Mouse (Mus musculus): ENCODE data around the gene Cd302. TPM values are rescaled to one million over a fixed set of nuclear protein-coding genes. Genes with fewer than 3 reads are reported as not detected.

The Cd302 gene
- polyA plus RNA-seq, 1 experiment from 2014 or later = 14.8 TPM

DNA sequence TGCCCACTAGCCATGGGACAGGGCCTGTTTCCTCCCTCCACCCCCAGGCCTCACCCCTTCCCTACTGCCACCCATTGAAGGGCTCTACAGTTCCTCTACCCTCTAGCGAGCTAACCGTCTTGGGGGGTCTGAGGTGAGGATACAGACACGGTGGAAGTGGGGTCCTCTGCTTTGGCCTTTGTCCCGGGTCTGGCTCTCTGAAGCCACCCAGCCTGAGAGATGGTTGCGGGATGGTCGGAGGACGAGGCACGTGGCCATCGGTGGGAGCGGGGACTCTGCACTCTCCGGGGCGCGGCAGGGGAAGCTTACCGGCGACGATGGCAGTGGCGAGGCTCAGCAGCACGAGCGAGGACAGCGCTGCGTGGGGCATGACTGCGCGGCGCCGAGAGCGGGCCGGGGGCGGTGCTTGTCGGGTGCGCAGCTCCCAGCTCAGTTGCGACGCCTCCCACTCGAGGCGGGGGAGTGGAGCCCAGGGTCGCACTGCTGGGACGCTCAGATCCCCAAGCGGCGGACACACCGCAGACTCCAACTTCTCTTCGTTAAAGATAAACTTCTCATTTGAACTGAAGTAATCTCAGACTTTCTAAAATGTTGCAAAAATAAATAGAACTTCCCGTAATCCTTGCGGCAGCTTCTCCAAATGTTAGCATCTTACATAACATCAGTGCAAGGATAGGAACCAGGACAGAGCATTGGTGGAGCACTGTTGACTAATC, 379 bp downstream of the Cd302 start:
- H3K27ac ChIP-seq = no peak overlapping the region
- no peaks in the 10 kb centered on the region for H3K9me3 ChIP-seq
- H3K4me3 ChIP-seq = peak overlapping the region; percentile 36
- no peaks in the 10 kb centered on the region for H3K36me3 ChIP-seq
- ATAC-seq (ENCODE audit: low FRiP score, low read depth) = peak; percentile 90
- 1% methylated on average over 42 of the region's 42 CpGs for WGBS
- peak overlapping the region; percentile 50 for H3K9ac ChIP-seq
- H3K4me2 ChIP-seq (replicated peaks) = peak overlapping the region; percentile 79
- peaks cover 12% of the 10 kb centered on the region; the same call in 1 of the 2 replicates for H3K27me3 ChIP-seq (replicated peaks)
- H3K4me1 ChIP-seq = 0 out of 2 replicates have a peak, but pooled peaks cover 6% of the 10 kb centered on the region

DNA sequence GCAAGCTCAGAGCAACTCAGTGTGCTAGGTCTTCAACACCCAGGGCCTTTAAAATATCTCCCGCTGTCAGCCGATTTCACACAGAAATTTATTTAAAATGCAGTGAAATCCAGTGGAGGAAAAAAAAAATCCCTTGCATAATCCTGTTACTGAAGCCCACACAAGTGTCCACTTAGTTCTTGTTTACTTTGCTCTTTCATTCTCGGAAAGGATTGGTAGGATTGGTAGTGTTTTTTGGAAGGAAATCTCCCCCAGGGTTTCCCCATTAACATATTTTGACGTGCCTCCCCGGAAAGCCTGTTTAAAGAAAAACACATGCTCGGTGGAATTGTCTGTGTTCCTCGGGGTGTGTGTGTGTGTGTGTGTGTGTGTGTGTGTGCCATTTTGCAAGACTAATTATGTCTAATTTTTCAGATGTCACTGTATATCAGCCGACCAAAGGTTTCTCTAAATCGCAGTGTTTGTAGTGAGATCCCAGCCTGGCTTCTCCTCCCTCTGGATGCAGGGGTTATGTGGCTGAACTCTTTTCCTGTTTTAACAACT, 1.0 kb downstream of the Cd302 start:
- Histone ChIP-seq H3K27ac (no peak overlapping the region), H3K4me3 (peak overlapping the region; percentile 36), H3K9ac (no peak overlapping the region), H3K27me3 (replicated peaks) (peaks cover 12% of the 10 kb centered on the region; the same call in 1 of the 2 replicates), H3K36me3 (no peaks in the 10 kb centered on the region), H3K4me2 (replicated peaks) (peak overlapping the region; percentile 79), H3K9me3 (no peaks in the 10 kb centered on the region), H3K4me1 (0 out of 2 replicates have a peak, but pooled peaks cover 6% of the 10 kb centered on the region)
- WGBS = 14% methylated on average over 9 of the region's 9 CpGs
- no peak; the same call in 1 of the 2 replicates for ATAC-seq (ENCODE audit: low FRiP score, low read depth)

DNA sequence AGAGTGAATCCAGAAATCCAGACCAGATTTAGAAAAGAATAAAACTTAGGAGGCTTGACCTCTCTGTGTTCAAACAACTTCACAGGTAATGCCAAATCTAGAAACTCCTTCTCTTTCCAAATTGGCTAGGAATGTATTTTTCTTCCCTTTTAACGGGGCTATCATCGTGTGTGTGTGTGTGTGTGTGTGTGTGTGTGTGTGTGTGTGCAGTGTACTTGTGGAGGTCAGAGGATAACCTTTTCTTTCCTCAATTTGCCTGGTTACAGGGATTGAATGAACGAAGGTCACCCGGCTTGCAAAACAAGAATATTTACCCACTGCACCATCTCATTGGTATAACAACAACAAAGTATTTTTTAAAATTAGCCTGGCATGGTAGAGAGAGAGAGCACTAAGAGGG, 1.7 kb downstream of the Cd302 start:
- Histone ChIP-seq H3K4me1 (0 out of 2 replicates have a peak, but pooled peaks cover 6% of the 10 kb centered on the region), H3K27me3 (replicated peaks) (peaks cover 12% of the 10 kb centered on the region; the same call in 1 of the 2 replicates), H3K27ac (no peak overlapping the region), H3K9me3 (no peaks in the 10 kb centered on the region), H3K36me3 (no peaks in the 10 kb centered on the region), H3K4me2 (replicated peaks) (peak overlapping the region; percentile 79; the same call in 1 of the 2 replicates), H3K4me3 (no peak overlapping the region), H3K9ac (no peak overlapping the region)
- 86% methylated on average over 4 of the region's 4 CpGs for WGBS
- no peak for ATAC-seq (ENCODE audit: low FRiP score, low read depth)

DNA sequence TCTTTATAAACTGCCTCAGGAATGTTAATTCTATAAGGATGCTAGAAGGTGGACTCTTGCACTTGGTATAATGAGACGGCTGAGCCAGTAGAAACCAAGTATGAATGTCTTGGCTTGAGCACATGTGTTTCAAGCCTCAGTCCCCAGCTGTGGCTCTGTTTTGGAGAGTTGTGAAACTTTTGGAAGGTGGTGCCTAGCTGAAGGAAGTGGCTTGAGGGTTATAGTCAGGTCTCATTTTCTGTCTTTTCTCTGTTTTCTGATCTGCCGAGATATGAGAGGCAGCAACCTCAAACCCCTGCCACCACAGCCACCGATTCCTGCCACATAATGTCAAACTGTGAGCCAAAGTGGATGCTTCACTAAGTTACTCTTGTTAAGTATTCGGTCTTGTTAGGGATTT, 5.7 kb downstream of the Cd302 start:
- Histone ChIP-seq H3K4me2 (replicated peaks) (no peak overlapping the region), H3K27ac (no peak overlapping the region), H3K4me3 (no peak overlapping the region), H3K9ac (no peak overlapping the region), H3K9me3 (no peaks in the 10 kb centered on the region), H3K4me1 (0 out of 2 replicates have a peak, but pooled peaks cover 1% of the 10 kb centered on the region), H3K36me3 (no peaks in the 10 kb centered on the region), H3K27me3 (replicated peaks) (0 out of 2 replicates have a peak, but pooled peaks cover 3% of the 10 kb centered on the region)
- 92% methylated on average over 4 of the region's 4 CpGs for WGBS
- ATAC-seq (ENCODE audit: low FRiP score, low read depth) = no peak

DNA sequence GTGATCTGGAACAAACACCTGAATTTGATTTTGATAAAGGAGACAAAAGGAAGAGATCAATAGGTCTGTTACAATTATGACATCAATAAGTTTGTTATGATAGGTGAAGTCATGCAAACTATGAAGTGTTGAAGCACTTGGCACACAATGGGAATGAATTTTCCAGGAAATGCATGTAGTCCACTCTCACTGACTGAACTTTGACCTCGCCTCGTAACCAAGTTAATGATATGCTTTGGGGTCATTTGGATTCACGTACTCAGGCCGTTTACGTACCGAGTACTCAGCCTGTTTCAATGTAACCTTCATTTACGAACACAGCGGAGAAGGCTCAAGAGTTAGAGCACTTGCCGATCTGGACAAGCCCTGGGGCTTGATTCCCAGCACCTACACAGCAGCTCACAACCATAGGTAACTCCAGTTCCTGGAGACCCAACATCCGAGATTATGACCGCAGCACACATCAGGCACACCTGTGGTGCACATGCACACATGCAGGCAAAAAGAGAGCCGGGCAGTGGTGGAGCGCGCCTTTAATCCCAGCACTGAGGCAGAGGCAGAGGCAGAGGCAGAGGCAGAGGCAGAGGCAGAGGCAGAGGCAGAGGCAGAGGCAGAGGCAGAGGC, 14.3 kb downstream of the Cd302 start:
- Histone ChIP-seq H3K36me3 (no peaks in the 10 kb centered on the region), H3K4me2 (replicated peaks) (no peak overlapping the region), H3K9ac (no peak overlapping the region), H3K9me3 (no peaks in the 10 kb centered on the region), H3K27me3 (replicated peaks) (no peaks in the 10 kb centered on the region), H3K4me3 (no peak overlapping the region), H3K27ac (no peak overlapping the region), H3K4me1 (no peaks in the 10 kb centered on the region)
- no peak for ATAC-seq (ENCODE audit: low FRiP score, low read depth)
- WGBS = 94% methylated on average over 14 of the region's 14 CpGs

DNA sequence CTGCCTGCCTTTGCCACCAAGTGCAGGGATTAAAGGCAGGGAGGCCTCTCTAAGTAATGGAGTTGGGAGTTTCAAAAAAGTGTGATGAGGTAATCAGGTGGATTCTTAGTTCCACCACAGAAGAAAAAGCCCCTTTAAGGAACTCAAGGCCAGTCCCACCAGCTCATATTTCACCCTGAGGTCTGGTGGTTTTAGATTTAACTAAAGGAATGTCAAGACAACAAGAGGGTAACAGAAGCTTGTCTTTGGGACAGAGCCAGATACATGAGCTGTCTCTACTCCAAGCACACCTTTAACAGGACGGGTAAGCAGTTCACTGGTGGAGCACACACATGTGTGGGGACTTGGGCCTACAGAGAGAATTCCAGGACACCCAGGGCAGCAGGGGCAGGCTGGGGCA, 16.7 kb downstream of the Cd302 start:
- no peak for ATAC-seq (ENCODE audit: low FRiP score, low read depth)
- Histone ChIP-seq H3K4me1 (no peaks in the 10 kb centered on the region), H3K27ac (no peak overlapping the region), H3K4me2 (replicated peaks) (no peak overlapping the region), H3K9ac (no peak overlapping the region), H3K36me3 (no peaks in the 10 kb centered on the region), H3K27me3 (replicated peaks) (no peaks in the 10 kb centered on the region), H3K4me3 (no peak overlapping the region), H3K9me3 (no peaks in the 10 kb centered on the region)
- 72% methylated on average over 1 of the region's 1 CpGs for WGBS

DNA sequence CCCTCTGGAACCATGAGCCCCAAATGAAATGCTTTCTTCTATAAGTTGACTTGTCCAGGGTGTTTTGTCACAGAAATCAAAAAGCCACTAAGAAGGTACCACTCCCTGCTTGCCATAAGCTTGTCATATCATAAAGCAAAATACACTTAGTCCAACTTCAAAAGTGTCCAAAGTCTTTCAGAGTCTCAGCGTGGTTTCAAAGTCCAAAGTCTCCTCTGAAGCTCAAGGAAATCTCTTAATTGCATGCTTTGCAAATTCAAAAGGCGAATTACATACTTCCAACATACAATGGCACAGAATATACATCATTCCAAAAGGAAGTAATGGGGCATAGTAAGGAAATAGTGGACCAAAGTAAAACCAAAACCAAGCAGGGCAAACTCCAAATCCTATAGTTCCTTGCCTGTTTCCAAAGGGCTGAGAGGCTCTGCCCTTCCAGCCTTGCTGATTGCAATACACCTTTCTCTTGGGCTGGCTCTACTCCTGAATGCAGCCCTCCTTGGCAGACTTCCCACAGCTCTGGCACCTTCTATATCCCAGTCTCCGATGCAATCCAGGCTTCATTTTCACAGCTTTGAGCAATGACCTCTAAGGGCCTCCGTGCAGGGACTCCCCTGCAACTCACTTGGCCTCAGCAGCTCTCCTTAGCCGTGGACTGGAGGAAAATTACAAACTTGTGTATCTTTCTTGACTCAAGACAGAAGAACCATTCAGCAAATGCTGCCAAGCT, 23.5 kb downstream of the Cd302 start:
- no peaks in the 10 kb centered on the region for H3K36me3 ChIP-seq
- no peak overlapping the region for H3K27ac ChIP-seq
- H3K4me3 ChIP-seq = no peak overlapping the region
- WGBS = 90% methylated on average over 5 of the region's 5 CpGs
- H3K4me1 ChIP-seq = no peaks in the 10 kb centered on the region
- H3K27me3 ChIP-seq (replicated peaks) = no peaks in the 10 kb centered on the region
- no peak overlapping the region for H3K9ac ChIP-seq
- H3K4me2 ChIP-seq (replicated peaks) = no peak overlapping the region
- no peak for ATAC-seq (ENCODE audit: low FRiP score, low read depth)
- H3K9me3 ChIP-seq = peaks cover 5% of the 10 kb centered on the region; the same call in 1 of the 2 replicates

DNA sequence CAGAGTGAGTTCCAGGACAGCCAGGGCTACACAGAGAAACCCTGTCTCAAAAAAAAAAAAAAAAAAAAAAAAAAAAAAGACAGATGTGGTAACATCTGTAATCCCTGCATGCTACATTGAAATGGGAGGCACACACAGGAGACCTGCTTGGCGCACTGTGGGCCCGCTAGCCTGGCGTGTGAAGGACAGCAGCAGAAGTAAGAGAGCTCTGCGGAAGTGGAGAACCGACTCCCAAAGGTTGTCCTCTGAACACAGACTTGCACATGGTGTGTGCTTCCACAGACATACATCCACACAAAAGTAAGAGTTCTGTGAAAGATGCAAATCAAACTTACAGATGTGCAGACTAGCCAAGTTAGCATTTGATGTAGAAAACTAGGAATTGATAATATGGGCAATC, 25.1 kb downstream of the Cd302 start:
- no peak overlapping the region for H3K27ac ChIP-seq
- no peaks in the 10 kb centered on the region; the same call in 1 of the 2 replicates for H3K36me3 ChIP-seq
- no peaks in the 10 kb centered on the region for H3K4me1 ChIP-seq
- H3K4me3 ChIP-seq = no peak overlapping the region
- ATAC-seq (ENCODE audit: low FRiP score, low read depth) = no peak
- H3K9ac ChIP-seq = no peak overlapping the region
- no peak overlapping the region for H3K4me2 ChIP-seq (replicated peaks)
- H3K9me3 ChIP-seq = peaks cover 5% of the 10 kb centered on the region; the same call in 1 of the 2 replicates
- no peaks in the 10 kb centered on the region for H3K27me3 ChIP-seq (replicated peaks)
- WGBS = 97% methylated on average over 5 of the region's 5 CpGs

DNA sequence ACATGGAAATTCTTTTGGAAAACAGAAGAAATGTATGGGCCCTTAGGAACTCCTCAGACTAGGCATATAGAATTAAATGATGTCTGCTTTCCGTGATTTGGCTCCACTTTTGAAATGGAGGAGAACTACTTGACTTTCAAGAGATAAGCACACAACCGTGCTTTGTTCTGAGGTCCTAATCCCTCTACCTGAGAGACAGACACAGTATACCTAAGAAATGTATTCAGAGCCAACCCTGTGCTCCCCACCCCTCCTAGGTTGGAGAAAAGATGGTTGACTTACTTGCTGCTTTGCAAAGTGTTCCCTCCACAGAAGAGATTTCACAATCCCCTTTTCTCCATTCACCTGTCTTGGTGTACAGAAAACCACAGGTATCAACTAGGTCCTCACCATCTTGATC, 27.5 kb downstream of the Cd302 start:
- Histone ChIP-seq H3K9me3 (peaks cover 5% of the 10 kb centered on the region; the same call in 1 of the 2 replicates), H3K4me3 (no peak overlapping the region), H3K9ac (no peak overlapping the region), H3K4me1 (no peaks in the 10 kb centered on the region), H3K4me2 (replicated peaks) (no peak overlapping the region), H3K27ac (no peak overlapping the region), H3K27me3 (replicated peaks) (no peaks in the 10 kb centered on the region), H3K36me3 (no peaks in the 10 kb centered on the region; the same call in 1 of the 2 replicates)
- 89% methylated on average over 2 of the region's 2 CpGs for WGBS
- ATAC-seq (ENCODE audit: low FRiP score, low read depth) = no peak

DNA sequence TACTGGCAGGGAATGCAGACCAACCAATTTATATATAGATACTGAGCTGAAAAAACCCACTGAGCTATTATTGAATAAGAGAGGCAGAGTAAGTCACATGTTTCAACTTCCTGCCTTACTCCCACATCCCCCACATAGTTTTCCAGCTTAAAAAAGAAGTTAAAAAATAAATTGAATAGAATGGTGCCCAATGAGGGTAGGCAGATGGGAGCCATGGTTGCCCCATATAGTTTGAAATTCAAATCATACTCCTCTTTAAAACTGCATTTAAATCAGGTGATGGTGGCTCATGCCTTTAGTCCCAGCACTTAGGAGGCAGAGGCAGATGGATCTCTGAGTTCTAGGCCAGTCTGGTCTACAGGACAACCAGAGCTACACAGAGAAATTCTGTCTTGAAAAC, 30.8 kb downstream of the Cd302 start:
- Histone ChIP-seq H3K36me3 (peaks cover 7% of the 10 kb centered on the region; the same call in 1 of the 2 replicates), H3K4me3 (no peak overlapping the region), H3K4me2 (replicated peaks) (no peak overlapping the region), H3K27me3 (replicated peaks) (no peaks in the 10 kb centered on the region), H3K9me3 (peaks cover 5% of the 10 kb centered on the region; the same call in 1 of the 2 replicates), H3K9ac (no peak overlapping the region), H3K27ac (no peak overlapping the region), H3K4me1 (no peaks in the 10 kb centered on the region)
- ATAC-seq (ENCODE audit: low FRiP score, low read depth) = no peak

DNA sequence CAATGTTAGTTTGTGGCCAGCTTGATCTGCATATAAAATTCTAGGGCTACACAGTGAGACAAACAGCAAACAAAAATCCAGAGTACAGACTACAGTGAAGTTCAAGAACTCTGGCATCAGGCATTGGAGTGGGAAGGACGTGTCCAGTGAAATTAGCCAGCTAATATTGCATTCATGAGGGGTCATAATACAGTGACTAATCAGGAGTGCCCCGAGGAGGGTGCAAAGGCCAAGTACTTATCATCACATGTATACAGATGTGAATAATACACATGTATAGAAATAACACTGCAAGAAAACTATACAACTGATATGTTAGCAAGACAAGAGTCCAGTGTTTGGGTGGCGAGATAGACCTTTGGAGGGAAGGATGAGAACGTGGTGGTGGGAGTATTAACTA, 31.5 kb downstream of the Cd302 start:
- Histone ChIP-seq H3K9me3 (no peaks in the 10 kb centered on the region), H3K27ac (no peak overlapping the region), H3K4me3 (no peak overlapping the region), H3K9ac (no peak overlapping the region), H3K4me1 (no peaks in the 10 kb centered on the region), H3K27me3 (replicated peaks) (no peaks in the 10 kb centered on the region), H3K4me2 (replicated peaks) (no peak overlapping the region), H3K36me3 (peaks cover 7% of the 10 kb centered on the region; the same call in 1 of the 2 replicates)
- WGBS = 89% methylated on average over 4 of the region's 4 CpGs
- no peak for ATAC-seq (ENCODE audit: low FRiP score, low read depth)

DNA sequence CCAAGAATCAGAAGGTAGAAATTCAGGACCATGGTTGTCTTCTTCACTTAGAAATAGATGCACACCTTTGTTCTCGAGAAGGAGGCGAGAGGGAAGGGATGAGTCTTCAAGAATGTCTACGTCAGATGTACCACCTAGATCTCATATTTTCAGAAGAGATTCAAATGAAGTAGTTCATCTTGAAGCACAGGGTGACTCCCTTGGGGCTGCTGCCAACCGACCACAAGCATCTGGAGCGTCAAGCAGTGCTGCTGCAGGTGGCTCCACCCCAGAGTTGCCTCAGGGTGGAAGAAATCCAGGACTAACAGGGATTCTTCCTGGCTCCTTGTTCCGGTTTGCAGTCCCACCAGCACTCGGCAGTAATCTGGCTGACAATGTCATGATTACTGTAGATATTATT, 49.8 kb downstream of the Cd302 start:
- Histone ChIP-seq H3K27ac (no peak overlapping the region), H3K9ac (no peak overlapping the region), H3K27me3 (replicated peaks) (no peaks in the 10 kb centered on the region), H3K9me3 (no peaks in the 10 kb centered on the region), H3K4me3 (no peak overlapping the region), H3K36me3 (peaks cover 51% of the 10 kb centered on the region), H3K4me1 (no peaks in the 10 kb centered on the region), H3K4me2 (replicated peaks) (no peak overlapping the region)
- ATAC-seq (ENCODE audit: low FRiP score, low read depth) = no peak
- 86% methylated on average over 7 of the region's 7 CpGs for WGBS
